Comparison of ENCODE assay signal across 9 mouse cellular contexts in the genomic region with DNA sequence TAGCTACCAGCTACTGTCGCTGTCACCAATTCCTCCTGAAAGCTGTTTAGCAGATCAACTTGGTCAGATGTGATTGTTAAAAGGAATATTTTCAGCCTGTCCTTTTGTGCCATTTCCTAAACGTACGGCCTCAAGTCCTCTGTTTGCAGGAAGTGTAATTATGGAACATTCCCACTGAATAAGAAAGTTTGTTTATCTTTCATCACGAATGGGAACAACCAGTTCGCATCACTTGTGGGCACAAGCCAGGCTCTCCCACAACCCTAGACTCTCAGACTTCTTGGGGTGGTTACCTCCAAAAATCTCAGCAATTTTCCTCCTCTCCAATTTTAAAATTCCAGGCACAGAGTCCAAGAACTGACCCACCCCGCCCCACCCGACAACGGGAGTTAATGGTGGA.
"Had no signal": no experiment of that assay in that cellular context is flagged by ENCODE, and none has a peak within 500 bp of the region (broad histone marks: within the 10 kb centered on the region; RNA-seq: fewer than 3 reads in every experiment).

No protein-coding gene starts in this region.

- H3K4me3 ChIP-seq: left cerebral cortex, adult 2 months; limb, embryonic 10.5 days; liver, embryonic 15.5 days; lung, embryonic 15.5 days; stomach, embryonic 15.5 days had no signal

- H3K27ac ChIP-seq: left cerebral cortex, adult 2 months; limb, embryonic 10.5 days; liver, embryonic 15.5 days; lung, embryonic 15.5 days; stomach, embryonic 15.5 days had no signal

- H3K4me1 ChIP-seq: limb, embryonic 10.5 days; liver, embryonic 15.5 days; stomach, embryonic 15.5 days had no signal

- DNase-seq: kidney, adult 8-10 months; kidney, postnatal 25 days; right cerebral cortex, postnatal 14 days; thymus, postnatal 4 days had no signal

- H3K27me3 ChIP-seq: liver, embryonic 15.5 days; lung, embryonic 15.5 days had no signal

- H3K36me3 ChIP-seq: limb, embryonic 10.5 days; liver, embryonic 15.5 days; lung, embryonic 15.5 days; stomach, embryonic 15.5 days had no signal
